ENCODE assay signal across 28 mouse cellular contexts in genomic region chr9:116688615-116689014, GRCm38 (mm10).
"Had no signal": no experiment of that assay in that cellular context is flagged by ENCODE, and none has a peak within 500 bp of the region (broad histone marks: within the 10 kb centered on the region; RNA-seq: fewer than 3 reads in every experiment).

No protein-coding gene starts in this region.

- H3K9ac ChIP-seq: embryonic facial prominence, embryonic 12.5 days; embryonic facial prominence, embryonic 13.5 days; embryonic facial prominence, embryonic 15.5 days; forebrain, embryonic 12.5 days; forebrain, embryonic 13.5 days; forebrain, embryonic 15.5 days; forebrain, postnatal 0 days had no signal

- H3K4me1 ChIP-seq: embryonic facial prominence, embryonic 10.5 days; embryonic facial prominence, embryonic 12.5 days; embryonic facial prominence, embryonic 13.5 days; embryonic facial prominence, embryonic 15.5 days; forebrain, embryonic 10.5 days; forebrain, embryonic 12.5 days; forebrain, embryonic 13.5 days; forebrain, embryonic 15.5 days had no signal

- ATAC-seq: forebrain, embryonic 13.5 days; forebrain, embryonic 14.5 days; forebrain, embryonic 15.5 days; forebrain, embryonic 16.5 days; forebrain, postnatal 0 days had no signal

- DNase-seq: cerebellum, adult 2 months; cerebellum, adult 8-10 months; cerebellum, adult 9-10 months; cerebellum, adult 9-11 months; cerebellum, postnatal 10 days; cerebellum, postnatal 14 days; cerebellum, postnatal 25 days; cerebellum, postnatal 36 days; embryo, embryonic 11 days; forebrain, postnatal 0 days; gastrocnemius, adult 2 months; gastrocnemius, postnatal 10 days; gastrocnemius, postnatal 14 days; gastrocnemius, postnatal 25 days; gastrocnemius, postnatal 36 days; heart, adult 18-20 months; heart, adult 2 months had no signal

- H3K4me3 ChIP-seq: embryonic facial prominence, embryonic 10.5 days; embryonic facial prominence, embryonic 12.5 days; embryonic facial prominence, embryonic 13.5 days; embryonic facial prominence, embryonic 15.5 days; erythroblast, embryonic 14.5 days; forebrain, embryonic 10.5 days; forebrain, embryonic 12.5 days; forebrain, embryonic 13.5 days; forebrain, embryonic 15.5 days; gastrocnemius, adult 2 months; heart, adult 2 months had no signal

- H3K9me3 ChIP-seq: embryonic facial prominence, embryonic 10.5 days; embryonic facial prominence, embryonic 12.5 days; embryonic facial prominence, embryonic 13.5 days; embryonic facial prominence, embryonic 15.5 days; forebrain, embryonic 10.5 days; forebrain, embryonic 12.5 days; forebrain, embryonic 13.5 days; forebrain, embryonic 15.5 days had no signal

- H3K27me3 ChIP-seq: embryonic facial prominence, embryonic 12.5 days; embryonic facial prominence, embryonic 13.5 days; embryonic facial prominence, embryonic 15.5 days; forebrain, embryonic 12.5 days; forebrain, embryonic 13.5 days; forebrain, embryonic 15.5 days had no signal

- H3K27ac ChIP-seq: embryonic facial prominence, embryonic 10.5 days; embryonic facial prominence, embryonic 12.5 days; embryonic facial prominence, embryonic 13.5 days; embryonic facial prominence, embryonic 15.5 days; forebrain, embryonic 10.5 days; forebrain, embryonic 12.5 days; forebrain, embryonic 13.5 days; forebrain, embryonic 15.5 days; gastrocnemius, adult 2 months; heart, adult 2 months had no signal

- H3K4me2 ChIP-seq: embryonic facial prominence, embryonic 12.5 days; embryonic facial prominence, embryonic 13.5 days; embryonic facial prominence, embryonic 15.5 days; forebrain, embryonic 12.5 days; forebrain, embryonic 13.5 days; forebrain, embryonic 15.5 days had no signal

- H3K36me3 ChIP-seq: embryonic facial prominence, embryonic 10.5 days; embryonic facial prominence, embryonic 12.5 days; embryonic facial prominence, embryonic 15.5 days; forebrain, embryonic 10.5 days; forebrain, embryonic 12.5 days; forebrain, embryonic 15.5 days had no signal
